Mouse (Mus musculus): Measurements from ENCODE around the gene Plxna3. TPM values are rescaled to one million over a fixed set of nuclear protein-coding genes. Genes with fewer than 3 reads are reported as not detected.
A peak's percentile ranks its signal among the peaks of the same experiment; 100 is the strongest.

Gene Plxna3
- total RNA-seq (2012; rRNA removed): 17.8 and 30.5 TPM in 2 replicates

GRCm38 (mm10) chrX:74328725-74329161 lies at the start of gene Plxna3:
Gene Plxna3, plus strand, starts transcription at chrX:74329066.
- Histone ChIP-seq H3K27ac (ENCODE audit: insufficient read depth, low read depth, low read length, poor library complexity, severe bottlenecking) (no peak within 1 kb of the TSS), H3K36me3 (ENCODE audit: control insufficient read depth, insufficient read depth, low read length, poor library complexity, severe bottlenecking) (no peaks in the 10 kb centered on the region), H3K4me1 (ENCODE audit: control insufficient read depth in 2 of 2, insufficient read depth in 2 of 2, low read length in 2 of 2, poor library complexity in 1 of 2) (no peaks in the 10 kb centered on the region), H3K9ac (ENCODE audit: insufficient read depth, low read depth, low read length, poor library complexity, severe bottlenecking) (peak within 1 kb of the TSS; percentile 75), H3K9me3 (ENCODE audit: control insufficient read depth, insufficient read depth, low read depth, low read length) (no peaks in the 10 kb centered on the region), H3K4me3 (ENCODE audit: insufficient read depth in 1 of 2, low read depth in 1 of 2, low read length in 2 of 2, poor library complexity in 1 of 2, severe bottlenecking in 1 of 2) (peak within 1 kb of the TSS; percentile 61 to 70)
- in situ Hi-C loops (cut with MboI; ENCODE audit: low sequenced_read_pairs in 2 of 2, unreplicated experiment in 2 of 2): no loop called here
- no peak for TF ChIP-seq MAFK (IDR thresholded peaks at IDR 0.05; ENCODE audit: insufficient read depth, low read depth, low read length)
- no peak for TF ChIP-seq CHD2 (IDR thresholded peaks at IDR 0.05; ENCODE audit: low read depth, low read length)
- no peak for TF ChIP-seq ZNF384 (IDR thresholded peaks at IDR 0.05; ENCODE audit: low read depth, low read length)
- no peak for TF ChIP-seq ZC3H11A (IDR thresholded peaks at IDR 0.05; ENCODE audit: borderline replicate concordance, low read depth, low read length)
- no peak for TF ChIP-seq HCFC1 (IDR thresholded peaks at IDR 0.05; ENCODE audit: borderline replicate concordance, insufficient read depth, low read length)
- no peak for DNase-seq (ENCODE audit: low read depth, low spot score)

DNA sequence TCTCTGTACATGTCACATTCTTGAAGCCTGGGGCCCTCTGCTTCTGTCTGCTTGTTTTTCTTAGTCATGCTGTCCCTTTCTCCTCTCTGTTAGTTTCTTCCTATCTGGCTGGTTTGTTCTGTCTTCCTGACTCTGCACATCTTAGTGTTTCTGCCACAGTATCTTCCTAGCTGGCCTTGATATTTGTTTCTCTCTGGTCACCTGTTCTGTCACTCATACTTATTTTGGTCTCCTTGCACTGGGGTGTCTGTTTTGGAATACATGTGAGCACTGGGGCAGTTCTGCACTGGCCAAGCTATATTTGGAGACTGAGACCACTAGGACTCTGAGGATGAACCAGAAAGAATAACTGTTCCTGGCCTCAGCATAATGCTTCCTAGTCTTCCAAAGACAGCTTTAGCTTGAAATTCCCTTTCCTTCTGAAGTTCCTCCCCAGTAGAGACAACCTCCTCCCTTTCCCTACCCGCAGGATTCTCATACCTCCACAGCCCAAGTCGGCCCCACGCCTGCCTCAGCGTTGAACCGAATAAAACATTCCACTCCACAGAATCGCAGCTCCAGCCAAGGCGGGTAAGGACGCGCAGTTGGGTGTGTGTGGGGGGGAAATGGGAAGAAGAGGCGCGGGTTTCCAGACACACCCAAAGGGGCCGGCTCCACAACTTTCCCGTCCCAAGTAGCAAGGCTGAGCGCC lies 47.7 kb upstream of the Plxna3 start:
- Histone ChIP-seq H3K9ac (ENCODE audit: insufficient read depth, low read depth, low read length, poor library complexity, severe bottlenecking) (peak overlapping the region; percentile 50; the same call in 1 of the 2 replicates), H3K36me3 (ENCODE audit: control insufficient read depth, insufficient read depth, low read length, poor library complexity, severe bottlenecking) (no peaks in the 10 kb centered on the region), H3K9me3 (ENCODE audit: control insufficient read depth, insufficient read depth, low read depth, low read length) (no peaks in the 10 kb centered on the region), H3K27ac (ENCODE audit: insufficient read depth, low read depth, low read length, poor library complexity, severe bottlenecking) (no peak overlapping the region), H3K4me1 (ENCODE audit: control insufficient read depth in 2 of 2, insufficient read depth in 2 of 2, low read length in 2 of 2, poor library complexity in 1 of 2) (no peaks in the 10 kb centered on the region), H3K4me3 (ENCODE audit: insufficient read depth in 1 of 2, low read depth in 1 of 2, low read length in 2 of 2, poor library complexity in 1 of 2, severe bottlenecking in 1 of 2) (peak overlapping the region; percentile 83 to 93)
- in situ Hi-C loops (cut with MboI; ENCODE audit: low sequenced_read_pairs in 2 of 2, unreplicated experiment in 2 of 2): no loop called here
- no peak for DNase-seq (ENCODE audit: low read depth, low spot score)
- no peak for TF ChIP-seq ZNF384 (IDR thresholded peaks at IDR 0.05; ENCODE audit: low read depth, low read length)

- H3K4me3 ChIP-seq (ENCODE audit: insufficient read depth in 1 of 2, low read depth in 1 of 2, low read length in 2 of 2, poor library complexity in 1 of 2, severe bottlenecking in 1 of 2): peak within 1 kb of the TSS; percentile 83 to 93
- no peaks in the 10 kb centered on the region for H3K36me3 ChIP-seq (ENCODE audit: control insufficient read depth, insufficient read depth, low read length, poor library complexity, severe bottlenecking)
- peak within 1 kb of the TSS; percentile 80 for H3K9ac ChIP-seq (ENCODE audit: insufficient read depth, low read depth, low read length, poor library complexity, severe bottlenecking)
- 0 out of 2 replicates have a peak within 1 kb of the TSS, but pooled peaks have one; percentile 48 for H3K27ac ChIP-seq (ENCODE audit: insufficient read depth, low read depth, low read length, poor library complexity, severe bottlenecking)
- no peak for DNase-seq (ENCODE audit: low read depth, low spot score)
- H3K9me3 ChIP-seq (ENCODE audit: control insufficient read depth, insufficient read depth, low read depth, low read length): no peaks in the 10 kb centered on the region
- in situ Hi-C loops (cut with MboI; ENCODE audit: low sequenced_read_pairs in 2 of 2, unreplicated experiment in 2 of 2): no loop called here
- TF ChIP-seq ZNF384 (IDR thresholded peaks at IDR 0.05; ENCODE audit: low read depth, low read length): no peak
- no peak for TF ChIP-seq MAFK (IDR thresholded peaks at IDR 0.05; ENCODE audit: insufficient read depth, low read depth, low read length)
- TF ChIP-seq ZC3H11A (IDR thresholded peaks at IDR 0.05; ENCODE audit: borderline replicate concordance, low read depth, low read length): no peak
- TF ChIP-seq CHD2 (IDR thresholded peaks at IDR 0.05; ENCODE audit: low read depth, low read length): no peak
- TF ChIP-seq HCFC1 (IDR thresholded peaks at IDR 0.05; ENCODE audit: borderline replicate concordance, insufficient read depth, low read length): no peak
- no peaks in the 10 kb centered on the region for H3K4me1 ChIP-seq (ENCODE audit: control insufficient read depth in 2 of 2, insufficient read depth in 2 of 2, low read length in 2 of 2, poor library complexity in 1 of 2)
Measured at GRCm38 (mm10) chrX:74281732-74282394, 47.0 kb upstream of the Plxna3 start, which contains the start of the genes Taz and Dnase1l1. Gene Taz, plus strand, starts transcription at chrX:74281912. Gene Dnase1l1, minus strand, starts transcription at chrX:74282337.

DNA sequence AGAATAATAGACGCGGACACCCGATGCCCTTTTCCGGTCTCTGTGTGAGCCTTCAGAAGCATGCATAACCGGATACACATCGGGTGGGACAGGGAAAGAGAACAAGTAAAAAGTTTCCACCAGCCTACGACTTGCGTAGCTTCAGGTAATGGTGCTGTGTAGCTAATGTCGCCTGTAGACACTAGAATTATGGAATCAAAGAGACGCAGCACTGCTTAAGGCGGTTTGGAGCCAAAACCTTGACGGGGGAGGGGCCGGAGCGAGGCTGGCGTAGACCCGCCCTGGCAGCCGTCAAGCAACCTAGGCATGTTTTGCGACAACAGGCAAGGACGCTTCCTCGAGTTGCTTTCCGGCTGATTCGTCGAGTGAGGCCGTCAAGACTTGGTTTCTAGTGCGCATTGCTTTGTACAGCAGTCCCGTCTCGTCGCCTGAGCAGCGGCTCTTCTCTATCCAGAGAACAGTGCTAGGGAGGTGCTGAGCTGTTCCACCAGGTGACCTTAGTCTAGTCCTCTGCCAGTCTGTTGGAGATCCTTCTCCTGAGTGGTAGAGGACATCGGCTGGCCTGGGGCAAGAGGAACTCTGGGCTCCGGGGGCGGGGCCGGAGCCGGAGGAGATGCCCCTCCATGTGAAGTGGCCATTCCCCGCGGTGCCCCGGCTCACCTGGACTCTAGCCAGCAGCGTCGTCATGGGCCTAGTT lies 46.3 kb upstream of the Plxna3 start:
- no peak for TF ChIP-seq CHD2 (IDR thresholded peaks at IDR 0.05; ENCODE audit: low read depth, low read length)
- TF ChIP-seq ZNF384 (IDR thresholded peaks at IDR 0.05; ENCODE audit: low read depth, low read length): no peak
- no peak for TF ChIP-seq ZC3H11A (IDR thresholded peaks at IDR 0.05; ENCODE audit: borderline replicate concordance, low read depth, low read length)
- no peak for TF ChIP-seq MAFK (IDR thresholded peaks at IDR 0.05; ENCODE audit: insufficient read depth, low read depth, low read length)
- TF ChIP-seq HCFC1 (IDR thresholded peaks at IDR 0.05; ENCODE audit: borderline replicate concordance, insufficient read depth, low read length): no peak
- H3K36me3 ChIP-seq (ENCODE audit: control insufficient read depth, insufficient read depth, low read length, poor library complexity, severe bottlenecking): no peaks in the 10 kb centered on the region
- H3K9ac ChIP-seq (ENCODE audit: insufficient read depth, low read depth, low read length, poor library complexity, severe bottlenecking): peak overlapping the region; percentile 80
- peak overlapping the region; percentile 83 to 93 for H3K4me3 ChIP-seq (ENCODE audit: insufficient read depth in 1 of 2, low read depth in 1 of 2, low read length in 2 of 2, poor library complexity in 1 of 2, severe bottlenecking in 1 of 2)
- H3K27ac ChIP-seq (ENCODE audit: insufficient read depth, low read depth, low read length, poor library complexity, severe bottlenecking): no peak overlapping the region
- in situ Hi-C loops (cut with MboI; ENCODE audit: low sequenced_read_pairs in 2 of 2, unreplicated experiment in 2 of 2): no loop called here
- no peaks in the 10 kb centered on the region for H3K9me3 ChIP-seq (ENCODE audit: control insufficient read depth, insufficient read depth, low read depth, low read length)
- DNase-seq (ENCODE audit: low read depth, low spot score): no peak
- H3K4me1 ChIP-seq (ENCODE audit: control insufficient read depth in 2 of 2, insufficient read depth in 2 of 2, low read length in 2 of 2, poor library complexity in 1 of 2): no peaks in the 10 kb centered on the region

All from ES-E14 (cell line).